Comparison of ENCODE assay signal across 11 mouse cellular contexts in the genomic region with DNA sequence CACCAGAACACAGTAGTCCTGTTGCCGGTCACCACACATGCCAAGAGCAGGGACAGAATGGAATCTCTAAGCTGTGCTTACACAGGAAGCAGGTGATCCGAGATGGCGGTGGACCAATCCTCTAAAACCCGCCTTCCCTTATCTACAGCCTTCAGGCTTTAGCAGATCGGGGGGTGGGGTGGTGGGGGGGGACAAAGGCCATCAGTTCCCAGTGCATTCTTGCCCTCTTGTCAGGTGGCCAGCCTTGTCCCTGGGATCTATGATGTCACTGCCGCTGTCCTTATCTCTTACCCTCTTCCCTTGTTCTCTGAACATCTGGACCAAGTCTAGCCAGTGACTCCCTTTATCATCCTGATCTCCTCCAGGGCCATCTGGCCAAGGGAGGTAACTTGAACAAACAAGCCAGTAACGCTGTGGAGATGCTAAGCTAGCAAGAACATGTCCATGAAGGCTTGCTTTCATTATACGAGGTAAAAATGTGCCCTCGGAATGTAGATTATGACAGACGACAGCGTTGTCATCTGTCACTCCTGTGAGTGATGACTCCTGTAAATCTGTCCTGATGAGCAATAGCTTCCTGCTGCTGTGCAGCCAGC. TPM values are rescaled to one million over a fixed set of nuclear protein-coding genes. Genes with fewer than 3 reads are reported as not detected.
DNase-seq lines count a peak whose midpoint lies in the region; ATAC-seq and TF ChIP-seq lines count a peak whose summit lies in the region.
"Had no signal": no experiment of that assay in that cellular context is flagged by ENCODE, and none has a peak within 500 bp of the region (broad histone marks: within the 10 kb centered on the region; RNA-seq: fewer than 3 reads in every experiment).

No protein-coding gene starts in this region.

- peak; percentile 39 for DNase-seq in adrenal gland, postnatal 14 days
- no peak for DNase-seq in adrenal gland, postnatal 25 days
- DNase-seq in kidney, postnatal 10 days = no peak
- peak; percentile 55 for DNase-seq in liver, postnatal 0 days
- DNase-seq in frontal cortex, postnatal 36 days (ENCODE audit: low spot score in 2 of 2) = no peak
- DNase-seq: kidney, adult 2 months had no signal

- H3K4me2 ChIP-seq in kidney, embryonic 14.5 days (replicated peaks; ENCODE audit: low read depth, low read length) = no peak overlapping the region
- peak overlapping the region; percentile 42; the same call in 1 of the 2 replicates for H3K4me2 ChIP-seq in liver, postnatal 0 days (ENCODE audit: low read depth, low read length)
- H3K4me2 ChIP-seq: forebrain, embryonic 12.5 days had no signal

- peak; percentile 82 for TF ChIP-seq EP300 in liver, postnatal 0 days (IDR thresholded peaks at IDR 0.05; ENCODE audit: low read depth)

- H3K36me3 ChIP-seq in kidney, embryonic 14.5 days (ENCODE audit: control insufficient read depth, insufficient read depth, low read length) = peaks cover 7% of the 10 kb centered on the region; the same call in 1 of the 2 replicates
- peaks cover 19% of the 10 kb centered on the region for H3K36me3 ChIP-seq in liver, postnatal 0 days (replicated peaks; ENCODE audit: insufficient read depth, low read length)
- H3K36me3 ChIP-seq: forebrain, embryonic 12.5 days had no signal

- ATAC-seq in kidney, embryonic 14.5 days (ENCODE audit: low FRiP score, low TSS enrichment) = peak; percentile 52
- peak; percentile 51; the same call in 1 of the 2 replicates for ATAC-seq in erythroid progenitor cell, adult 5-6 weeks (replicated peaks; ENCODE audit: low FRiP score, poor library complexity, severe bottlenecking)
- peak; percentile 80 for ATAC-seq in liver, postnatal 0 days
- ATAC-seq in monocyte, adult 5-6 weeks (replicated peaks; ENCODE audit: insufficient number of reproducible peaks, low FRiP score, low TSS enrichment, poor library complexity, severe bottlenecking) = no peak

- no peak overlapping the region for H3K4me3 ChIP-seq in kidney, embryonic 14.5 days (ENCODE audit: low read length)
- no peak overlapping the region for H3K4me3 ChIP-seq in liver, postnatal 0 days (ENCODE audit: low read depth, low read length)
- H3K4me3 ChIP-seq: forebrain, embryonic 12.5 days had no signal

- H3K9me3 ChIP-seq in kidney, embryonic 14.5 days (ENCODE audit: control insufficient read depth, low read length) = no peaks in the 10 kb centered on the region
- H3K9me3 ChIP-seq in liver, postnatal 0 days (ENCODE audit: low read length) = no peaks in the 10 kb centered on the region
- H3K9me3 ChIP-seq: forebrain, embryonic 12.5 days had no signal

- no peak overlapping the region for H3K27ac ChIP-seq in kidney, embryonic 14.5 days (ENCODE audit: low read depth, low read length)
- peak overlapping the region; percentile 39; the same call in 1 of the 2 replicates for H3K27ac ChIP-seq in liver, postnatal 0 days (ENCODE audit: low read depth)

- WGBS in kidney, embryonic 14.5 days = 57% methylated on average over 11 of the region's 11 CpGs
- 23% methylated on average over 11 of the region's 11 CpGs for whole genome bisulfite sequencing in liver, postnatal 0 days (ENCODE audit: insufficient replicate concordance)

- no peak for TF ChIP-seq CTCF in liver, postnatal 0 days (IDR thresholded peaks at IDR 0.05; ENCODE audit: low read depth)

- no peak overlapping the region for H3K9ac ChIP-seq in kidney, embryonic 14.5 days (ENCODE audit: low read depth, low read length)
- H3K9ac ChIP-seq in liver, postnatal 0 days (replicated peaks) = no peak overlapping the region
- H3K9ac ChIP-seq: forebrain, embryonic 12.5 days had no signal

- H3K27me3 ChIP-seq in kidney, embryonic 14.5 days (ENCODE audit: control insufficient read depth, insufficient read depth, low read length) = no peaks in the 10 kb centered on the region
- no peaks in the 10 kb centered on the region for H3K27me3 ChIP-seq in liver, postnatal 0 days (ENCODE audit: insufficient read depth, low read length)
- H3K27me3 ChIP-seq: forebrain, embryonic 12.5 days had no signal

- H3K4me1 ChIP-seq in kidney, embryonic 14.5 days (ENCODE audit: control insufficient read depth, insufficient read depth, low read length) = 0 out of 2 replicates have a peak, but pooled peaks cover 7% of the 10 kb centered on the region
- peaks cover 16% of the 10 kb centered on the region for H3K4me1 ChIP-seq in liver, postnatal 0 days (ENCODE audit: insufficient read depth)

RNA-seq across cellular contexts. Expression of a gene that starts 20.8 kb away (rescaled TPM):
- total RNA-seq in adrenal gland, postnatal 14 days (2021) = 58.7 and 68.2 TPM in 2 replicates
- 86.5 and 93.0 TPM in 2 replicates for total RNA-seq in adrenal gland, postnatal 25 days (2021)
- 32.1 and 39.0 TPM in 2 replicates for polyA plus RNA-seq in kidney, embryonic 14.5 days (2014; fragmentation: Nextera tagmentation; extraction: Ambion mirVana)
- total RNA-seq in erythroid progenitor cell, adult 5-6 weeks (2015; ENCODE audit: low replicate concordance) = 2.5 and 10.9 TPM in 2 replicates
- total RNA-seq in erythroid progenitor cell, adult 5-6 weeks (2017; ENCODE audit: low replicate concordance) = 1.2 and 2.0 TPM in 2 replicates
- polyA plus RNA-seq in liver, postnatal 0 days (2015; fragmentation: Nextera tagmentation; extraction: Ambion mirVana) = 28.4 and 30.1 TPM in 2 replicates
- total RNA-seq in monocyte, adult 5-6 weeks (2017) = 43.3 to 130 TPM (median 45.7 TPM) in 3 replicates

RNA-seq across cellular contexts. Expression of a gene that starts 33.4 kb away (rescaled TPM):
- total RNA-seq in adrenal gland, postnatal 14 days (2021) = 27.8 and 31.7 TPM in 2 replicates
- total RNA-seq in adrenal gland, postnatal 25 days (2021) = 19.5 and 20.9 TPM in 2 replicates
- 3.7 and 6.8 TPM in 2 replicates for polyA plus RNA-seq in kidney, embryonic 14.5 days (2014; fragmentation: Nextera tagmentation; extraction: Ambion mirVana)
- total RNA-seq in erythroid progenitor cell, adult 5-6 weeks (2015; ENCODE audit: low replicate concordance) = 35.0 and 39.8 TPM in 2 replicates
- 40.1 and 60.7 TPM in 2 replicates for total RNA-seq in erythroid progenitor cell, adult 5-6 weeks (2017; ENCODE audit: low replicate concordance)
- polyA plus RNA-seq in liver, postnatal 0 days (2015; fragmentation: Nextera tagmentation; extraction: Ambion mirVana) = 1.6 and 2.0 TPM in 2 replicates
- total RNA-seq in monocyte, adult 5-6 weeks (2017) = 2.6 to 10.0 TPM (median 5.9 TPM) in 3 replicates

RNA-seq across cellular contexts. Expression of a gene that starts 38.3 kb away (rescaled TPM):
- 15.2 and 15.8 TPM in 2 replicates for total RNA-seq in adrenal gland, postnatal 14 days (2021)
- 14.4 and 18.0 TPM in 2 replicates for total RNA-seq in adrenal gland, postnatal 25 days (2021)
- 19.9 and 20.1 TPM in 2 replicates for polyA plus RNA-seq in kidney, embryonic 14.5 days (2014; fragmentation: Nextera tagmentation; extraction: Ambion mirVana)
- total RNA-seq in erythroid progenitor cell, adult 5-6 weeks (2015; ENCODE audit: low replicate concordance) = 3.8 and 8.3 TPM in 2 replicates
- total RNA-seq in erythroid progenitor cell, adult 5-6 weeks (2017; ENCODE audit: low replicate concordance) = not detected in 2 replicates
- 6.6 and 7.1 TPM in 2 replicates for polyA plus RNA-seq in liver, postnatal 0 days (2015; fragmentation: Nextera tagmentation; extraction: Ambion mirVana)
- 10.0 to 20.7 TPM (median 12.4 TPM) in 3 replicates for total RNA-seq in monocyte, adult 5-6 weeks (2017)

RNA-seq across cellular contexts. Expression of a gene that starts 55.1 kb away (rescaled TPM):
- 10.6 and 12.0 TPM in 2 replicates for total RNA-seq in adrenal gland, postnatal 14 days (2021)
- total RNA-seq in adrenal gland, postnatal 25 days (2021) = 1.2 and 1.9 TPM in 2 replicates
- not detected in 2 replicates for polyA plus RNA-seq in kidney, embryonic 14.5 days (2014; fragmentation: Nextera tagmentation; extraction: Ambion mirVana)
- total RNA-seq in erythroid progenitor cell, adult 5-6 weeks (2015; ENCODE audit: low replicate concordance) = not detected in 2 replicates
- not detected in 2 replicates for total RNA-seq in erythroid progenitor cell, adult 5-6 weeks (2017; ENCODE audit: low replicate concordance)
- polyA plus RNA-seq in liver, postnatal 0 days (2015; fragmentation: Nextera tagmentation; extraction: Ambion mirVana) = 3.3 and 5.8 TPM in 2 replicates
- total RNA-seq in monocyte, adult 5-6 weeks (2017) = 1.6 to 6.0 TPM (median 3.4 TPM) in 3 replicates
- polyA plus RNA-seq: cortical plate, adult 2 months; forebrain, embryonic 12.5 days had no signal

Comparison
In these comparisons a context has a peak if more than half of its experiments do, and no peak if none do; other contexts are left out.
1. DNase-seq: peak in adrenal gland, postnatal 14 days (single experiment) and liver, postnatal 0 days (single experiment); none in adrenal gland, postnatal 25 days (single experiment), kidney, postnatal 10 days (single experiment) and frontal cortex, postnatal 36 days (0 of 2).